Mouse (Mus musculus) liver, embryonic 16.5 days (tissue): ENCODE measurements around the gene Tapt1. TPM values are rescaled to one million over a fixed set of nuclear protein-coding genes. Genes with fewer than 3 reads are reported as not detected.

Source experiments
- ATAC-seq: fragments of 200-750 bp; cut with Nextera tagmentation; 2 replicates; pipeline ENCODE4 v1.8.0; 2017; ENCODE audit warnings: low read depth, mild to moderate bottlenecking, moderate number of reproducible peaks, moderate library complexity
- H3K27ac ChIP-seq: fragments of 300-500 bp; sonication (generic); 2 replicates; pipeline ENCODE4 v1.5.1; 2014; ENCODE audit warnings: mild to moderate bottlenecking, low read length
- H3K27me3 ChIP-seq: fragments of 300-500 bp; sonication (generic); 2 replicates; pipeline ENCODE4 v1.6.1; 2014; ENCODE audit warnings: low read depth, low read length, mixed read lengths; ENCODE audit not compliant: control insufficient read depth, insufficient read depth
- H3K36me3 ChIP-seq: fragments of 300-500 bp; sonication (generic); 2 replicates; pipeline ENCODE4 v1.6.1; 2014; ENCODE audit warnings: mild to moderate bottlenecking; ENCODE audit not compliant: control insufficient read depth, insufficient read depth
- H3K4me1 ChIP-seq: fragments of 300-500 bp; sonication (generic); 2 replicates; pipeline ENCODE4 v1.6.1; 2014; ENCODE audit warnings: low read depth, low read length, mixed read lengths; ENCODE audit not compliant: control insufficient read depth
- H3K4me2 ChIP-seq: fragments of 300-500 bp; sonication (generic); 2 replicates; pipeline ENCODE4 v1.6.1; 2014; ENCODE audit warnings: low read depth, low read length, mixed read lengths
- H3K4me3 ChIP-seq: fragments of 300-500 bp; sonication (generic); 2 replicates; pipeline ENCODE4 v1.5.1; 2014; ENCODE audit warnings: low read depth, mild to moderate bottlenecking, low read length
- H3K9ac ChIP-seq: fragments of 300-500 bp; sonication (generic); 2 replicates; pipeline ENCODE4 v1.6.1; 2014; ENCODE audit warnings: low read depth, low read length
- H3K9me3 ChIP-seq: fragments of 300-500 bp; sonication (generic); replicated peaks from 2 replicates; pipeline ENCODE4 v1.6.1; 2016; ENCODE audit warnings: low read length; ENCODE audit not compliant: control insufficient read depth
- WGBS: fragments of 180-500 bp; shearing (Covaris S2); extraction: QIAGEN DNeasy Blood & Tissue Kit; methylation state at CpG from one replicate; pipeline ENCODE4 v1.1.7; 2014; ENCODE audit not compliant: insufficient replicate concordance; 5-methylcytosine and 5-hydroxymethylcytosine counted together
- polyA plus RNA-seq: library from polyadenylated mRNA; unstranded; fragments of >200 nt; fragmentation: Nextera tagmentation; extraction: Ambion mirVana; gene quantifications from 2 replicates; pipeline ENCODE4 v1.2.1, GENCODE M21; 2015

Gene Tapt1
- polyA plus RNA-seq, 1 experiment from 2014 or later = 30.8 TPM

GRCm38 (mm10) chr5:44197806-44198205, 28.6 kb downstream of the Tapt1 start:
- no peaks in the 10 kb centered on the region for H3K9me3 ChIP-seq
- H3K27me3 ChIP-seq = no peaks in the 10 kb centered on the region
- H3K9ac ChIP-seq = no peak overlapping the region
- H3K4me3 ChIP-seq = no peak overlapping the region
- peaks cover 25% of the 10 kb centered on the region for H3K4me1 ChIP-seq
- no peak overlapping the region for H3K4me2 ChIP-seq
- peaks cover 20% of the 10 kb centered on the region for H3K36me3 ChIP-seq
- WGBS = 29% methylated on average over 5 of the region's 5 CpGs
- no peak overlapping the region for H3K27ac ChIP-seq
- no peak for ATAC-seq

- H3K27ac ChIP-seq = peak overlapping the region; percentile 33; the same call in 1 of the 2 replicates
Measured at GRCm38 (mm10) chr5:44196167-44196566, 30.3 kb downstream of the Tapt1 start.

GRCm38 (mm10) chr5:44187370-44187769, 39.1 kb downstream of the Tapt1 start:
- no peaks in the 10 kb centered on the region for H3K27me3 ChIP-seq
- no peak overlapping the region for H3K27ac ChIP-seq
- peaks cover 56% of the 10 kb centered on the region for H3K36me3 ChIP-seq
- no peaks in the 10 kb centered on the region for H3K9me3 ChIP-seq
- H3K4me3 ChIP-seq = no peak overlapping the region
- H3K4me1 ChIP-seq = no peaks in the 10 kb centered on the region
- no peak overlapping the region for H3K4me2 ChIP-seq
- ATAC-seq = no peak
- no peak overlapping the region for H3K9ac ChIP-seq

More at GRCm38 (mm10) chr5:44196167-44196566, 30.3 kb downstream of the Tapt1 start:
- 32% methylated on average over 4 of the region's 4 CpGs for WGBS
- Histone ChIP-seq H3K9me3 (no peaks in the 10 kb centered on the region), H3K4me3 (no peak overlapping the region), H3K27me3 (no peaks in the 10 kb centered on the region), H3K9ac (peak overlapping the region; percentile 5; the same call in 1 of the 2 replicates), H3K4me2 (no peak overlapping the region; the same call in 1 of the 2 replicates), H3K4me1 (peaks cover 22% of the 10 kb centered on the region), H3K36me3 (peaks cover 27% of the 10 kb centered on the region)
- peak; percentile 63 for ATAC-seq

- Histone ChIP-seq H3K4me3 (no peak overlapping the region), H3K27ac (no peak overlapping the region), H3K27me3 (no peaks in the 10 kb centered on the region), H3K9ac (no peak overlapping the region), H3K36me3 (peaks cover 44% of the 10 kb centered on the region), H3K4me1 (no peaks in the 10 kb centered on the region), H3K9me3 (no peaks in the 10 kb centered on the region), H3K4me2 (no peak overlapping the region)
- no peak for ATAC-seq
- 73% methylated on average over 3 of the region's 3 CpGs for WGBS
Measured at GRCm38 (mm10) chr5:44181669-44182068, 44.8 kb downstream of the Tapt1 start.

- Histone ChIP-seq H3K4me1 (no peaks in the 10 kb centered on the region), H3K4me3 (no peak overlapping the region), H3K27me3 (no peaks in the 10 kb centered on the region), H3K27ac (no peak overlapping the region), H3K9ac (no peak overlapping the region), H3K36me3 (peaks cover 54% of the 10 kb centered on the region), H3K9me3 (no peaks in the 10 kb centered on the region), H3K4me2 (no peak overlapping the region)
- no peak for ATAC-seq
- WGBS = 69% methylated on average over 3 of the region's 3 CpGs
Measured at GRCm38 (mm10) chr5:44180450-44180849, 46.0 kb downstream of the Tapt1 start.

- H3K4me2 ChIP-seq = no peak overlapping the region
- no peaks in the 10 kb centered on the region for H3K4me1 ChIP-seq
- no peak for ATAC-seq
- no peak overlapping the region for H3K27ac ChIP-seq
- 77% methylated on average over 5 of the region's 5 CpGs for WGBS
- peaks cover 39% of the 10 kb centered on the region for H3K36me3 ChIP-seq
- no peak overlapping the region for H3K4me3 ChIP-seq
- no peak overlapping the region for H3K9ac ChIP-seq
- no peaks in the 10 kb centered on the region for H3K9me3 ChIP-seq
- H3K27me3 ChIP-seq = no peaks in the 10 kb centered on the region
Measured at GRCm38 (mm10) chr5:44174046-44174445, 52.4 kb downstream of the Tapt1 start.

- Histone ChIP-seq H3K27ac (no peak overlapping the region), H3K4me1 (no peaks in the 10 kb centered on the region), H3K36me3 (no peaks in the 10 kb centered on the region; the same call in 1 of the 2 replicates), H3K4me2 (no peak overlapping the region), H3K4me3 (no peak overlapping the region), H3K9me3 (no peaks in the 10 kb centered on the region), H3K9ac (no peak overlapping the region), H3K27me3 (no peaks in the 10 kb centered on the region)
- no peak for ATAC-seq
- WGBS = 67% methylated on average over 6 of the region's 6 CpGs
Measured at GRCm38 (mm10) chr5:44166866-44167265, 59.6 kb downstream of the Tapt1 start.

- H3K9me3 ChIP-seq = no peaks in the 10 kb centered on the region
- WGBS = 31% methylated on average over 2 of the region's 2 CpGs
- H3K4me3 ChIP-seq = no peak overlapping the region
- H3K27ac ChIP-seq = no peak overlapping the region
- H3K27me3 ChIP-seq = no peaks in the 10 kb centered on the region
- ATAC-seq = no peak
- no peaks in the 10 kb centered on the region for H3K4me1 ChIP-seq
- no peaks in the 10 kb centered on the region; the same call in 1 of the 2 replicates for H3K36me3 ChIP-seq
- H3K9ac ChIP-seq = no peak overlapping the region
- no peak overlapping the region for H3K4me2 ChIP-seq
Measured at GRCm38 (mm10) chr5:44165854-44166253, 60.6 kb downstream of the Tapt1 start.

GRCm38 (mm10) chr5:44164233-44164776, 62.1 kb downstream of the Tapt1 start:
- H3K4me1 ChIP-seq = no peaks in the 10 kb centered on the region
- no peak for ATAC-seq
- WGBS = 40% methylated on average over 7 of the region's 7 CpGs

More at GRCm38 (mm10) chr5:44164233-44164776, 62.1 kb downstream of the Tapt1 start:
- Histone ChIP-seq H3K9ac (no peak overlapping the region), H3K27me3 (no peaks in the 10 kb centered on the region), H3K4me3 (no peak overlapping the region), H3K27ac (no peak overlapping the region), H3K4me2 (no peak overlapping the region), H3K36me3 (no peaks in the 10 kb centered on the region), H3K9me3 (no peaks in the 10 kb centered on the region)
